Mouse (Mus musculus) kidney, embryonic 15.5 days (tissue): ENCODE data around the gene Eno4. TPM values are rescaled to one million over a fixed set of nuclear protein-coding genes. Genes with fewer than 3 reads are reported as not detected.

Source experiments
- ATAC-seq: fragments of 200-750 bp; cut with Nextera tagmentation; replicated peaks from 2 replicates; pipeline ENCODE4 v1.8.0; 2017; ENCODE audit warnings: moderate TSS enrichment; ENCODE audit not compliant: low FRiP score
- H3K27ac ChIP-seq: fragments of 300-500 bp; sonication (generic); 2 replicates; pipeline ENCODE4 v1.5.1; 2015; ENCODE audit warnings: mild to moderate bottlenecking, inconsistent platforms
- H3K27me3 ChIP-seq: fragments of 300-500 bp; sonication (generic); 2 replicates; pipeline ENCODE4 v1.6.1; 2015; ENCODE audit warnings: inconsistent platforms
- H3K36me3 ChIP-seq: fragments of 300-500 bp; sonication (generic); 2 replicates; pipeline ENCODE4 v1.6.1; 2015; ENCODE audit warnings: inconsistent platforms
- H3K4me1 ChIP-seq: fragments of 300-500 bp; sonication (generic); 2 replicates; pipeline ENCODE4 v1.6.1; 2015; ENCODE audit warnings: inconsistent platforms
- H3K4me2 ChIP-seq: fragments of 300-500 bp; sonication (generic); 2 replicates; pipeline ENCODE4 v1.6.1; 2015; ENCODE audit warnings: moderate library complexity, mild to moderate bottlenecking, inconsistent platforms
- H3K4me3 ChIP-seq: fragments of 300-500 bp; sonication (generic); replicated peaks from 2 replicates; pipeline ENCODE4 v1.5.1; 2015; ENCODE audit warnings: mild to moderate bottlenecking, inconsistent platforms
- H3K9ac ChIP-seq: fragments of 300-500 bp; sonication (generic); 2 replicates; pipeline ENCODE4 v1.6.1; 2015; ENCODE audit warnings: mild to moderate bottlenecking, inconsistent platforms
- H3K9me3 ChIP-seq: fragments of 300-500 bp; sonication (generic); replicated peaks from 2 replicates; pipeline ENCODE4 v1.6.1; 2016; ENCODE audit warnings: inconsistent platforms
- WGBS: fragments of 180-500 bp; shearing (Covaris S2); methylation state at CpG from one replicate; pipeline ENCODE4 v1.1.7; 2015; ENCODE audit warnings: mixed read lengths; 5-methylcytosine and 5-hydroxymethylcytosine counted together
- microRNA-seq: library from miRNA; unstranded; fragments of <30 nt; microRNA quantifications from one replicate; pipeline ENCODE4, GENCODE M21; 2016
- polyA plus RNA-seq: library from polyadenylated mRNA; unstranded; fragments of >200 nt; fragmentation: Nextera tagmentation; extraction: Ambion mirVana; gene quantifications from 2 replicates; pipeline ENCODE4 v1.2.1, GENCODE M21; 2015

The Eno4 gene
- polyA plus RNA-seq, 1 experiment from 2014 or later, result 0.65 TPM

- peaks cover 13% of the 10 kb centered on the region; the same call in 1 of the 2 replicates for H3K27me3 ChIP-seq
- H3K9me3 ChIP-seq, result no peaks in the 10 kb centered on the region
- H3K36me3 ChIP-seq, result no peaks in the 10 kb centered on the region
- H3K4me2 ChIP-seq, result 0 out of 2 replicates have a peak overlapping the region, but pooled peaks have one; percentile 4
- 54% methylated on average over 11 of the region's 11 CpGs for WGBS
- ATAC-seq, result 0 out of 2 replicates have a peak, but pooled peaks have one; percentile 29
- no peak overlapping the region for H3K27ac ChIP-seq
- H3K4me1 ChIP-seq, result peaks cover 18% of the 10 kb centered on the region; the same call in 1 of the 2 replicates
- no peak overlapping the region for H3K4me3 ChIP-seq
- H3K9ac ChIP-seq, result no peak overlapping the region
Measured at GRCm38 (mm10) chr19:58978401-58979171, 35.4 kb downstream of the Eno4 start.

- H3K27me3 ChIP-seq, result peaks cover 13% of the 10 kb centered on the region; the same call in 1 of the 2 replicates
- WGBS, result 48% methylated on average over 13 of the region's 13 CpGs
- H3K4me1 ChIP-seq, result peaks cover 18% of the 10 kb centered on the region; the same call in 1 of the 2 replicates
- no peak for ATAC-seq
- H3K4me3 ChIP-seq, result no peak overlapping the region
- no peak overlapping the region for H3K27ac ChIP-seq
- no peaks in the 10 kb centered on the region for H3K9me3 ChIP-seq
- no peak overlapping the region for H3K9ac ChIP-seq
- H3K4me2 ChIP-seq, result 0 out of 2 replicates have a peak overlapping the region, but pooled peaks have one; percentile 15
- H3K36me3 ChIP-seq, result no peaks in the 10 kb centered on the region
Measured at GRCm38 (mm10) chr19:58979436-58980055, 36.3 kb downstream of the Eno4 start.

GRCm38 (mm10) chr19:58980056-58980440 lies 36.8 kb downstream of the Eno4 start:
- H3K9me3 ChIP-seq, result no peaks in the 10 kb centered on the region
- H3K4me2 ChIP-seq, result no peak overlapping the region
- no peak for ATAC-seq
- H3K36me3 ChIP-seq, result no peaks in the 10 kb centered on the region
- 70% methylated on average over 5 of the region's 5 CpGs for WGBS
- no peak overlapping the region for H3K27ac ChIP-seq
- peaks cover 16% of the 10 kb centered on the region; the same call in 1 of the 2 replicates for H3K4me1 ChIP-seq
- no peak overlapping the region for H3K9ac ChIP-seq
- no peak overlapping the region for H3K4me3 ChIP-seq
- H3K27me3 ChIP-seq, result peaks cover 13% of the 10 kb centered on the region; the same call in 1 of the 2 replicates

- Histone ChIP-seq H3K9ac (0 out of 2 replicates have a peak overlapping the region, but pooled peaks have one; percentile 1), H3K9me3 (no peaks in the 10 kb centered on the region), H3K4me1 (peaks cover 12% of the 10 kb centered on the region; the same call in 1 of the 2 replicates), H3K36me3 (no peaks in the 10 kb centered on the region), H3K27me3 (peaks cover 10% of the 10 kb centered on the region; the same call in 1 of the 2 replicates), H3K27ac (no peak overlapping the region), H3K4me3 (0 out of 2 replicates have a peak overlapping the region, but pooled peaks have one; percentile 12), H3K4me2 (peak overlapping the region; percentile 43; the same call in 1 of the 2 replicates)
- no peak for ATAC-seq
- WGBS, result 25% methylated on average over 9 of the region's 9 CpGs
Measured at GRCm38 (mm10) chr19:58981571-58981970, 38.3 kb downstream of the Eno4 start.

- no peaks in the 10 kb centered on the region for H3K27me3 ChIP-seq
Measured at GRCm38 (mm10) chr19:59002827-59003226, 59.6 kb downstream of the Eno4 start.

GRCm38 (mm10) chr19:59006577-59007340 lies 63.5 kb downstream of the Eno4 start:
- Histone ChIP-seq H3K4me1 (no peaks in the 10 kb centered on the region), H3K27me3 (no peaks in the 10 kb centered on the region), H3K9me3 (no peaks in the 10 kb centered on the region), H3K4me3 (no peak overlapping the region), H3K9ac (no peak overlapping the region), H3K4me2 (no peak overlapping the region), H3K36me3 (no peaks in the 10 kb centered on the region), H3K27ac (no peak overlapping the region)
- WGBS, result 78% methylated on average over 15 of the region's 15 CpGs
- ATAC-seq, result no peak

More at GRCm38 (mm10) chr19:59002827-59003226, 59.6 kb downstream of the Eno4 start:
- H3K4me3 ChIP-seq, result no peak overlapping the region
- H3K4me1 ChIP-seq, result no peaks in the 10 kb centered on the region
- WGBS, result 85% methylated on average over 6 of the region's 6 CpGs
- ATAC-seq, result no peak
- no peak overlapping the region for H3K4me2 ChIP-seq
- H3K27ac ChIP-seq, result no peak overlapping the region
- H3K36me3 ChIP-seq, result no peaks in the 10 kb centered on the region
- no peaks in the 10 kb centered on the region for H3K9me3 ChIP-seq
- H3K9ac ChIP-seq, result no peak overlapping the region

GRCm38 (mm10) chr19:59010802-59011201 lies 67.6 kb downstream of the Eno4 start:
- no peaks in the 10 kb centered on the region for H3K27me3 ChIP-seq
- H3K9ac ChIP-seq, result no peak overlapping the region
- no peaks in the 10 kb centered on the region for H3K4me1 ChIP-seq
- no peaks in the 10 kb centered on the region for H3K9me3 ChIP-seq
- H3K27ac ChIP-seq, result no peak overlapping the region
- no peak overlapping the region for H3K4me2 ChIP-seq
- no peak overlapping the region for H3K4me3 ChIP-seq
- H3K36me3 ChIP-seq, result no peaks in the 10 kb centered on the region
- whole genome bisulfite sequencing, result 79% methylated on average over 5 of the region's 5 CpGs
- no peak for ATAC-seq

Small RNAs within 50 kb of the gene (microRNA-seq; reads per million reads assigned to microRNA genes)
- 3.7 reads per million, percentile 19 among the genes with 10 or more reads in this experiment for gene Mir3086

Other genes starting within 250 kb of the Eno4 start
- 1.1 and 6.9 TPM in 2 replicates for gene Pnliprp1, start 214.5 kb upstream of the Eno4 start, polyA plus RNA-seq
- 0.31 and 0.44 TPM in 2 replicates for gene Pnliprp2, start 183.7 kb upstream of the Eno4 start, polyA plus RNA-seq
- gene 1700019N19Rik, start 149.0 kb upstream of the Eno4 start, polyA plus RNA-seq, result not detected in 2 replicates
- gene Hspa12a, start 229 bp downstream of the Eno4 start, polyA plus RNA-seq, result 15.2 and 16.6 TPM in 2 replicates
- 2.0 and 2.3 TPM in 2 replicates for gene Shtn1, start 132.7 kb downstream of the Eno4 start, polyA plus RNA-seq
- gene Vax1, start 226.6 kb downstream of the Eno4 start, polyA plus RNA-seq, result not detected in 2 replicates